Mouse (Mus musculus) midbrain, embryonic 15.5 days (tissue): ENCODE measurements around the gene Syt7. TPM values are rescaled to one million over a fixed set of nuclear protein-coding genes. Genes with fewer than 3 reads are reported as not detected.

Experiments
- ATAC-seq: fragments of 200-750 bp; cut with Nextera tagmentation; replicated peaks from 2 replicates; pipeline ENCODE4 v1.8.0; 2017; ENCODE audit warnings: moderate TSS enrichment
- H3K27ac ChIP-seq: fragments of 300-500 bp; sonication (generic); 2 replicates; pipeline ENCODE4 v1.5.1; 2015; ENCODE audit warnings: mild to moderate bottlenecking, inconsistent platforms
- H3K27me3 ChIP-seq: fragments of 300-500 bp; sonication (generic); replicated peaks from 2 replicates; pipeline ENCODE4 v1.6.1; 2015; ENCODE audit warnings: inconsistent platforms
- H3K36me3 ChIP-seq: fragments of 300-500 bp; sonication (generic); replicated peaks from 2 replicates; pipeline ENCODE4 v1.6.1; 2015; ENCODE audit warnings: inconsistent platforms
- H3K4me1 ChIP-seq: fragments of 300-500 bp; sonication (generic); 2 replicates; pipeline ENCODE4 v1.6.1; 2015; ENCODE audit warnings: inconsistent platforms
- H3K4me2 ChIP-seq: fragments of 300-500 bp; sonication (generic); 2 replicates; pipeline ENCODE4 v1.6.1; 2015; ENCODE audit warnings: inconsistent platforms, mild to moderate bottlenecking, moderate library complexity
- H3K4me3 ChIP-seq: fragments of 300-500 bp; sonication (generic); 2 replicates; pipeline ENCODE4 v1.5.1; 2015; ENCODE audit warnings: mild to moderate bottlenecking, inconsistent platforms
- H3K9ac ChIP-seq: fragments of 300-500 bp; sonication (generic); 2 replicates; pipeline ENCODE4 v1.6.1; 2015; ENCODE audit warnings: mild to moderate bottlenecking, inconsistent platforms
- H3K9me3 ChIP-seq: fragments of 300-500 bp; sonication (generic); 2 replicates; pipeline ENCODE4 v1.6.1; 2016; ENCODE audit warnings: inconsistent platforms
- WGBS: fragments of 180-500 bp; shearing (Covaris S2); methylation state at CpG from one replicate; pipeline ENCODE4 v1.1.7; 2015; ENCODE audit warnings: mixed read lengths; 5-methylcytosine and 5-hydroxymethylcytosine counted together
- polyA plus RNA-seq: library from polyadenylated mRNA; unstranded; fragments of >200 nt; fragmentation: Nextera tagmentation; extraction: Ambion mirVana; gene quantifications from 2 replicates; pipeline ENCODE4 v1.2.1, GENCODE M21; 2015

The Syt7 gene
- polyA plus RNA-seq, 1 experiment from 2014 or later, result 21.0 TPM

DNA sequence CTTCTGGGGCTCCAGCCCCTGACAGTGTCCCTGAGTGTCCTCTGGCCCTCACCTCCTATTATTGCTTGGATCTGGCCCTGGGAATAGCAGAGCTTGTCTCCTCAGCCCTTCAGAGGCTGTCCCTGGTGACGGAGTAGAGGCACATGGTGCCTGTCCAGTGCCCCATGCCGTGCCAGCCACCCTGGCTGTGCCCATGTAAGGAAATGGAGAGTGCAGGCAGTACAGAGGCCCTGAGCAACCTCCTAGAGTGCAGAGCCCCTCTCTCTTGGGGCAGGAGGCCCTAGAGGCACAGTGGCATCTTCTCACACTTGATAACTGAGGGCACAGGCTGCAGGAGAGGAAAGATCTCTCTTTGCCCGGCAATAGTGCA lies 66.5 kb downstream of the Syt7 start:
- 70% methylated on average over 3 of the region's 3 CpGs for WGBS
- H3K27me3 ChIP-seq, result peaks cover 41% of the 10 kb centered on the region
- peak overlapping the region; percentile 81; the same call in 1 of the 2 replicates for H3K4me2 ChIP-seq
- no peak for ATAC-seq
- H3K4me1 ChIP-seq, result peaks cover 26% of the 10 kb centered on the region
- H3K4me3 ChIP-seq, result no peak overlapping the region
- no peaks in the 10 kb centered on the region for H3K9me3 ChIP-seq
- H3K27ac ChIP-seq, result no peak overlapping the region
- no peaks in the 10 kb centered on the region for H3K36me3 ChIP-seq
- H3K9ac ChIP-seq, result no peak overlapping the region

DNA sequence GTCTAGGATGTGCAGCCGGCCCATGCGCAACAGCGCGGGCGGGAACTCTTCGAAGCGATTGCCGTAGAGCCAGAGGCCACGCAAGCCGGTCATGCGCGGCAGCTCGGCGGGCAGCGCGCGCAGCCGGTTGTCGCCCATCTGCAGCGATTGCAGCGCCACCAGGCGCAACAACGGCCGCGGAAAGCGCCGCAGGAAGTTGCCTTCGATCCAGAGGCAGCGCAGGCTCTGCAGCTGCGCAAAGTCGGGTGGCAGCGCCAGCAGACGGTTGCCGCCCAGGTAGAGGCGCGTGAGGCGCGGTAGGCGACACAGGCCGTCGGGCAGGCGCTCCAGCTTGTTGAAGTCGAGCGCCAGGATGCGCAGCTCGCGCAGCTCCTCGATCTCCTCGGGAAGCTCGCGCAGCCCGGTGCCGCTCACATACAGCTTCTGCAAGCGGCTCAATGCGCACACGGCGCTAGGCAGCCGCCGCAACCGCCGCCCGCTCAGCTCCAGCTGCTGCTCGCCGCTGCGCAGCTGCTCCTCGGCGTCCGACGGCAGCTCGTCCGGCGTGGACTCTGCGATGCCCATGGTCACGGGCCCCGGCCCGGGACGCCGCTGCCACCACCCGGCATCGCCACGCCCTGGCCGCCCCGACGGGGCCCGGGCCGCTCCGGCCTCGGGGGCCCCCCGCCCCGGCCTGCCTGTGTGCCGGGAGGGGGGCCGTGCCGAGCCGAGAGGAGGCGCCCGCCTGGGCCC lies 68.0 kb downstream of the Syt7 start, which contains the start of gene Lrrc10b:
TSS of gene Lrrc10b (minus strand) at position 722 of the 732 bp plus-strand sequence.
- H3K4me2 ChIP-seq, result peak within 1 kb of the TSS; percentile 81
- ATAC-seq, result peak; percentile 78
- H3K9ac ChIP-seq, result peak within 1 kb of the TSS; percentile 45
- H3K4me1 ChIP-seq, result peaks cover 26% of the 10 kb centered on the region
- H3K27ac ChIP-seq, result peak within 1 kb of the TSS; percentile 74
- H3K9me3 ChIP-seq, result no peaks in the 10 kb centered on the region
- H3K36me3 ChIP-seq, result no peaks in the 10 kb centered on the region
- H3K4me3 ChIP-seq, result peak within 1 kb of the TSS; percentile 48
- under 1% methylated on average over 96 of the region's 96 CpGs for WGBS
- peaks cover 52% of the 10 kb centered on the region for H3K27me3 ChIP-seq

DNA sequence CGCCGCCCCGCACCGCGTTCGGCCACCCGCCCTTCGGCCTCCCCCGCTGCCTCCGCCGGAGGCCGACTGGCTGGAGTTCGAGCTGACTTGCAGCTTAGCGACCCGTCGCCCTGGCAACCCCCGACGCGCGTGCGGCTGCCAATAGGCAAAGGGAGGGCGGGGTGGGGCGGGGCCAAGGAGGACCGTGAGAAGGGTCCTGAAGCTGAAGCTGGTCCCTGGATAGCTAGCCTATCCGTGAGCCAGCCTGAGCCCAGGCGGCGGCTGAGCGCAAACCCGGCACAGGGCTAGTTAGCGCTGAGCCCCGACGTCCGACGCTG lies 68.6 kb downstream of the Syt7 start:
- Histone ChIP-seq H3K27ac (peak overlapping the region; percentile 74; the same call in 1 of the 2 replicates), H3K36me3 (no peaks in the 10 kb centered on the region), H3K4me2 (peak overlapping the region; percentile 81), H3K9me3 (no peaks in the 10 kb centered on the region), H3K4me3 (peak overlapping the region; percentile 48), H3K4me1 (peaks cover 26% of the 10 kb centered on the region), H3K9ac (peak overlapping the region; percentile 45; the same call in 1 of the 2 replicates), H3K27me3 (peaks cover 57% of the 10 kb centered on the region)
- under 1% methylated on average over 34 of the region's 34 CpGs for WGBS
- peak; percentile 92 for ATAC-seq

DNA sequence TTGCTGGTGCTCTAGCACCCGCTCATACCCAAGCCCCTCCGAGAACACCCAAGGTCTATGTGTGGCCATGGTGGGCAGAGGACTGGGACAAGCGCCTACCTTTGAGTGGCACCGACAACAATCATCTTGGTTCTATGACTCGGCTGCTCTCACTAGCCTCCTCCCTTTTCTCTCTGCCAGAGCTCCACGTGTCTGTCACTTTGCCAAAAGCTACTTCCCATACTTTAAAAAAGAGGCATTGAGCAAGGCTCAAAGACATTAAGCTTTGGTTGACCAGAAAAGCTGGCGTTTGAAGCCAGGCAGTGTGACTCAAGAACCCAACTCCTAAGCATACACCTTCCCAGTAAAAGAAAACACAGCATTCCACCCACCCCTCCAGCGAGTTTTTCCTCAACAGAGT lies 69.2 kb downstream of the Syt7 start:
- Histone ChIP-seq H3K4me1 (peaks cover 26% of the 10 kb centered on the region), H3K27me3 (peaks cover 62% of the 10 kb centered on the region), H3K9ac (no peak overlapping the region; the same call in 1 of the 2 replicates), H3K4me2 (peak overlapping the region; percentile 81), H3K4me3 (peak overlapping the region; percentile 48), H3K27ac (no peak overlapping the region), H3K9me3 (no peaks in the 10 kb centered on the region), H3K36me3 (no peaks in the 10 kb centered on the region)
- 18% methylated on average over 8 of the region's 8 CpGs for WGBS
- no peak for ATAC-seq

DNA sequence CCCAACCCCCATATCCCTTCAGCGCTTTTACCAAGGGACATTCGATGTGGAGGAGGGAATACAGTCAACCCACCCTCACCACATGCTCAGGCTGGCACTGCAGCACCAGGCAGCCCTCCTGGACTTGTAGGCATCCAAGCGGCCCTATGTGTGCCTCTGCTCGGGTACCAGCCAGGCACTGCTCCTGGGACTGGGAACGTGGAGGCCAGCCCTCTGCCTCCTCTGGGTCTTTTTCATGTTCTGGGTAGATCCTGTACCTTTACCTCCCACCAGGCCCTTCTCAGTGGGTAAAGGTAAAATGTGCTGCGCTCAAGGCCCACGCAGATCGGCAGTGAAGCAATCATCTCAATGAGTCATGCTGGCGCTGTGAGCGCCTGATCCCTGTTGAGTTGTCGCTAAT lies 71.0 kb downstream of the Syt7 start:
- Histone ChIP-seq H3K27ac (no peak overlapping the region), H3K4me1 (peaks cover 26% of the 10 kb centered on the region), H3K36me3 (no peaks in the 10 kb centered on the region), H3K9ac (no peak overlapping the region), H3K4me3 (no peak overlapping the region), H3K9me3 (no peaks in the 10 kb centered on the region), H3K4me2 (no peak overlapping the region), H3K27me3 (peaks cover 60% of the 10 kb centered on the region)
- ATAC-seq, result no peak
- 43% methylated on average over 11 of the region's 11 CpGs for WGBS

DNA sequence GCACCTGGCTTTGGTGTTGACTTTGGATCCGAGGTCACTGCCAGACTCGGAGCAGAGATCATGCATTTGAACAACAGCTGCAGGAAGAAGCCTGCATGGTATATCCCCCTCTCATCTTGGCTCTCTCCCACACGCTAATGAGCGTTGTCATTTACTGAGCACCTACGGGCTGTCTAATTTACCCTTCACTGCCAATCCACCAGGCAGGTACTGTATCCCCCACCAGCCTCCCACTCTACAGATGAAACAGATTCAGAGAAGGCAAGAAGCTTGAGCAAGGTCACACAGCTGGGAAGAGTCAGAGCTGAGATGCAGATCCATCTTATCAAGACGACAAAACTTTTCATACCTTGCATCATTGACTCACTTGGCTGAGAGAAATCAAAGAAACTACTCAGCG lies 72.7 kb downstream of the Syt7 start:
- WGBS, result 48% methylated on average over 7 of the region's 7 CpGs
- H3K4me3 ChIP-seq, result no peak overlapping the region
- H3K9ac ChIP-seq, result no peak overlapping the region
- H3K27ac ChIP-seq, result no peak overlapping the region
- no peaks in the 10 kb centered on the region for H3K36me3 ChIP-seq
- peaks cover 17% of the 10 kb centered on the region for H3K4me1 ChIP-seq
- no peak for ATAC-seq
- H3K4me2 ChIP-seq, result no peak overlapping the region
- H3K9me3 ChIP-seq, result no peaks in the 10 kb centered on the region
- peaks cover 45% of the 10 kb centered on the region for H3K27me3 ChIP-seq

DNA sequence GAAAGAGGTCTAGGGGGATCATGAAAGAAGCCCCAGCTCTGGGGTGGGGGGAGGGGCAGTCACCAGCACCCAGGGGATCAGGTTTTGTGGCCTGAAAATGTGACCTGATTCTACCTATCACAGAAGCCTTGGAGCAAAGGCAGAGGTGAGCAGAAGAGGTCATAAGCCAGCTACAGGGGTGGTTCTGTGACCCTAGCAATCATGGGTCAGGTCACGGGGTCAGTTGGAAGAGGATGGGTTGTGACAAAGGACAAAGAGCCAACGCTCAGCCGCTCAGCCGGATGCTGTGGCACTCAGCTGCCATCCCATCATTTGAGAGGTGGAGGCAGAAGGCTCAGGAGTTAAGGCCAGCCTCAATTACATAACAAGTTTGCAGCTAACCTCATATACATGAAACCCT lies 75.5 kb downstream of the Syt7 start:
- Histone ChIP-seq H3K4me3 (no peak overlapping the region), H3K27me3 (peaks cover 26% of the 10 kb centered on the region), H3K9me3 (no peaks in the 10 kb centered on the region), H3K9ac (no peak overlapping the region), H3K36me3 (no peaks in the 10 kb centered on the region), H3K4me1 (no peaks in the 10 kb centered on the region), H3K4me2 (no peak overlapping the region), H3K27ac (no peak overlapping the region)
- WGBS, result 10% methylated on average over 4 of the region's 4 CpGs
- no peak for ATAC-seq

DNA sequence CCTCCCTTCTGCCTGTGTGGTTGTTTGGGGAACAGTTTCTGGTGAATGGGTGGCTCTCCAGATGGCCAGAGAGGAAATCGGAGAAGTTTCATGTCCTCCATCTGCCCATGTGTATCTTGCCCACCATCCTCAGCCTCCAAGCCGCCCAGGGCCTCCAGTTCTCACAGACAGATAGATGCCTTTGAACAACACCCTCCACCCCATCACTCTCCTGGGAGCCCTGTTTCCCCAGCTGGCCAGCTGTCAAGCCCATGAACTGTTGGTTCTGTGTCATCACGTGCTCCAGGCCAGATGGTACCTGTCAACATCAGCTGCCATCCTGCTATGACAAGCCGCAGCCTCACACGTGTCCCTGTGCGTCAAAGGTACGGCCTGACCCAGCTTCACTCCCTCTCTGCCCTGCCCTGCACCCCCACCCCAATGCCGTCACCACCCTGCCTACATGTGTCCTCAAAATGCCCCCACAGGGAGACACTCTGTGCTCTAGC lies 80.3 kb downstream of the Syt7 start:
- 68% methylated on average over 8 of the region's 8 CpGs for WGBS
- H3K9me3 ChIP-seq, result no peaks in the 10 kb centered on the region
- H3K27me3 ChIP-seq, result no peaks in the 10 kb centered on the region
- H3K36me3 ChIP-seq, result no peaks in the 10 kb centered on the region
- no peak for ATAC-seq
- H3K9ac ChIP-seq, result no peak overlapping the region
- H3K4me3 ChIP-seq, result no peak overlapping the region
- no peak overlapping the region for H3K27ac ChIP-seq
- no peaks in the 10 kb centered on the region for H3K4me1 ChIP-seq
- H3K4me2 ChIP-seq, result no peak overlapping the region

GRCm38 (mm10) chr19:10472958-10473357 lies 84.1 kb downstream of the Syt7 start:
- Histone ChIP-seq H3K36me3 (no peaks in the 10 kb centered on the region), H3K4me2 (no peak overlapping the region), H3K9me3 (no peaks in the 10 kb centered on the region), H3K27ac (no peak overlapping the region), H3K4me1 (no peaks in the 10 kb centered on the region), H3K27me3 (no peaks in the 10 kb centered on the region), H3K4me3 (no peak overlapping the region), H3K9ac (no peak overlapping the region)
- ATAC-seq, result no peak
- WGBS, result 75% methylated on average over 3 of the region's 3 CpGs

DNA sequence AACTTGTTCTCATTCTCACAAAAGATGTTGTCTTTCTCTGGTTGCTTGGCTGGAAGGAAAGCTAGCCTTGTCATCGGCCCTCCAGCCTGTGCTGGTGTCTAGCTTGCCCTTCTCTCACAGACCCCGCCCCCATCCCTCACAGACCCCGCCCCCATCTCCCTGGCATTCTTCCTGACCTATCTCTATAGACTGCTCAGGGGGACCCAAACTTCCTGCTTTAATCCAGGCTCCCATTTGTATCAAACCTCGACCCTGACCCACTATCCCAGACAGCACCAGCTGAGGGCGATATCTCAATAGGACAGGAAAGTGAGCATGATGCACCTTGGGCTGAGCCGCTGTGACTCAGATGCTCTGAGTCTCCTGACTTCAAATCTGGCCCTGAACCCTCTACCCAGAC lies 84.9 kb downstream of the Syt7 start:
- Histone ChIP-seq H3K9me3 (no peaks in the 10 kb centered on the region), H3K9ac (no peak overlapping the region), H3K36me3 (no peaks in the 10 kb centered on the region), H3K4me1 (no peaks in the 10 kb centered on the region), H3K27ac (no peak overlapping the region), H3K4me2 (no peak overlapping the region), H3K4me3 (no peak overlapping the region), H3K27me3 (no peaks in the 10 kb centered on the region)
- ATAC-seq, result no peak
- 19% methylated on average over 6 of the region's 6 CpGs for WGBS

DNA sequence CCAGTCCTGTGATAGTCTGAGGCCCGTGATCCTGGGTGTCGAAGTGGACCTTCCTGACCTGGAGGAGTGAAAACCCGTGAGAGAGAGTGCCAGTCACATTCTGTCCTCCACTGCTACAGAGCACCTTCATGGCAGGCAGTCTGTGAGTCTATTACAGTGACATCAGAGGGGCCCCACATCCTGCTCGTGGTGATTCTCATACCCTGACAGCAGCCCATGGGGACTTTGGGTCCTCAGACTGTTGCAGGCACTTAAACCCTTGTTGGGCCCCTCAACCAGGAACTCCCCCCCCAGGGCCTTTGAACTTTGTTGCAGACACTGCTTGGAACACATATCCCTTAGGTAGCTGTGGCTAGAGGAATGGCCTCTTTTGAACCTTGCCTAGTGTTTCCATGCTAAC lies 90.7 kb downstream of the Syt7 start:
- Histone ChIP-seq H3K4me2 (no peak overlapping the region), H3K27ac (no peak overlapping the region), H3K9ac (no peak overlapping the region), H3K9me3 (no peaks in the 10 kb centered on the region), H3K27me3 (no peaks in the 10 kb centered on the region), H3K36me3 (no peaks in the 10 kb centered on the region), H3K4me1 (peaks cover 11% of the 10 kb centered on the region), H3K4me3 (no peak overlapping the region)
- WGBS, result 72% methylated on average over 4 of the region's 4 CpGs
- no peak for ATAC-seq

DNA sequence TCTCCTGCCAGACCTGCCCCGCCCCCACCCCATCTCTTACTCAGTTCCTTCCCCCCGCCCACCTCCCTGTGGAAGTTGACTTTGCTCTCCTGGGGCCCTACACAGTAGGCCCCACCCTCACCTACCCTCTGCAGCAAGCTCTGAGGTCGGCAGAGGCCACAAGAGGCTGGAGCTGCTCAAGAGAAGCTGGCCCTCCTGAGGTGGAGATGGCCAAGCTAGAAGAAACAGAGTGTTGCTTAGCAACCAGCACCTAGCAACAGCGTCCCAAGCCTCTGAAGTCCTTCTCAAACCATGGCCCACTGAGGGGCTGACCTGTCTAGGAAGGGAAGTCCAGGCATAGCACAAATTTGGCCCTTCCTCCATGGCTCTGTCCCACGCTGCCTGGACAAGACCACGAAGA lies 93.8 kb downstream of the Syt7 start, which contains the start of gene Ppp1r32:
TSS of gene Ppp1r32 (minus strand) at position 226 of the 400 bp plus-strand sequence.
- H3K27ac ChIP-seq, result no peak within 1 kb of the TSS
- no peaks in the 10 kb centered on the region for H3K36me3 ChIP-seq
- 0 out of 2 replicates have a peak, but pooled peaks cover 7% of the 10 kb centered on the region for H3K27me3 ChIP-seq
- 21% methylated on average over 6 of the region's 6 CpGs for WGBS
- no peaks in the 10 kb centered on the region for H3K9me3 ChIP-seq
- no peak within 1 kb of the TSS; the same call in 1 of the 2 replicates for H3K4me2 ChIP-seq
- H3K4me1 ChIP-seq, result peaks cover 11% of the 10 kb centered on the region
- H3K9ac ChIP-seq, result no peak within 1 kb of the TSS
- peak; percentile 79 for ATAC-seq
- H3K4me3 ChIP-seq, result no peak within 1 kb of the TSS

- H3K36me3 ChIP-seq, result no peaks in the 10 kb centered on the region
- no peaks in the 10 kb centered on the region for H3K9me3 ChIP-seq
- no peak overlapping the region for H3K4me3 ChIP-seq
- no peak overlapping the region for H3K27ac ChIP-seq
- H3K4me1 ChIP-seq, result peaks cover 11% of the 10 kb centered on the region
- 22% methylated on average over 9 of the region's 9 CpGs for WGBS
- H3K4me2 ChIP-seq, result no peak overlapping the region
- ATAC-seq, result peak; percentile 79
- no peak overlapping the region for H3K9ac ChIP-seq
- H3K27me3 ChIP-seq, result 0 out of 2 replicates have a peak, but pooled peaks cover 7% of the 10 kb centered on the region
These were observed 97.4 kb downstream of the Syt7 start for GRCm38 (mm10) chr19:10486264-10486738.
